Mouse (Mus musculus): ENCODE data around the gene Olfr699. TPM values are rescaled to one million over a fixed set of nuclear protein-coding genes. Genes with fewer than 3 reads are reported as not detected.

The Olfr699 gene
- total and polyA plus RNA-seq, 3 experiments: not detected

DNA sequence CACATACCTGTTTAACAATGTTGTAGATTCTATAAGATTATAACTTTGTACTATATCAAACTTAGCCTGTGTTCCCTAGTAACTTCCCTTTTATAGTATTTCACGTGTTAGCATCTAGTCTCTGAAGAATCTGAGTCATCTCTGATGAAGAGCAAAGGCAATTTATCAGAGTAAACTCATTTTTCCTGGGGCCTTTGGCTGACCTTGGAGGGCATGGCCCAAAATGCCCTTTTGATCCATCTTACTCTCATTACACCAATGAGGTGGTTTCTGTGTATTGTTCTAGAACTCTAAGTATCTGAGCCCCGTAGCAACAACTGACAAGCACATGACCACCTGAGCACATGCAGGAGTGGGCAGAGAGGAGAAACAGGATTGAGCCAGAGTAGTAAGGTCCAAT is 20.8 kb upstream of the Olfr699 start, which contains the start of gene Olfr701:
Olfr701 (plus strand) TSS at position 301 of the 400 bp plus-strand sequence.
- Histone ChIP-seq H3K27me3 (ENCODE audit: control insufficient read depth in 1 of 2, insufficient read depth in 2 of 2, low read length in 2 of 2) (no peaks in the 10 kb centered on the region), H3K27ac (ENCODE audit: control insufficient read depth, low read depth, low read length) (no peak within 1 kb of the TSS), H3K79me2 (ENCODE audit: control insufficient read depth, insufficient read depth, low read length, poor library complexity) (no peaks in the 10 kb centered on the region), H3K9me3 (replicated peaks; ENCODE audit: insufficient read depth, low read length) (no peaks in the 10 kb centered on the region), H3K4me3 (ENCODE audit: control insufficient read depth in 1 of 2, insufficient read depth in 1 of 2, low read depth in 2 of 2, low read length in 2 of 2) (no peak within 1 kb of the TSS), H3K36me3 (ENCODE audit: control insufficient read depth in 1 of 2, insufficient read depth in 2 of 2, low read length in 2 of 2) (no peaks in the 10 kb centered on the region), H3K4me1 (ENCODE audit: control insufficient read depth in 1 of 2, insufficient read depth in 2 of 2, low read length in 2 of 2) (no peaks in the 10 kb centered on the region), H3K9ac (ENCODE audit: control insufficient read depth, low read depth, low read length, poor library complexity, severe bottlenecking) (no peak within 1 kb of the TSS)
- TF ChIP-seq UBTF (IDR thresholded peaks at IDR 0.05; ENCODE audit: borderline replicate concordance, insufficient read depth, low read depth, low read length): no peak
- TF ChIP-seq TCF12 (IDR thresholded peaks at IDR 0.05; ENCODE audit: low read depth, low read length): no peak
- TF ChIP-seq ELF1 (IDR thresholded peaks at IDR 0.05; ENCODE audit: low read depth, low read length): no peak
- no peak for TF ChIP-seq GATA1 (IDR thresholded peaks at IDR 0.05; ENCODE audit: low read depth, low read length)
- no peak for TF ChIP-seq MAZ (IDR thresholded peaks at IDR 0.05; ENCODE audit: low read depth, low read length)
- no peak for TF ChIP-seq USF2 (IDR thresholded peaks at IDR 0.05; ENCODE audit: borderline replicate concordance in 1 of 2, insufficient read depth in 1 of 2, low read depth in 1 of 2, low read length in 2 of 2)
- TF ChIP-seq KAT2A (conservative IDR thresholded peaks at IDR 0.05; ENCODE audit: low read depth, low read length): no peak
- no peak for TF ChIP-seq NRF1 (IDR thresholded peaks at IDR 0.05; ENCODE audit: insufficient read depth, low read depth, low read length, poor library complexity, severe bottlenecking)
- no peak for DNase-seq (ENCODE audit: low read depth, low spot score)

GRCm38 (mm10) chr7:106808734-106809133 is 15.7 kb upstream of the Olfr699 start, which contains the start of gene Olfr700:
TSS of gene Olfr700 (minus strand) at chr7:106808834.
- no peak for DNase-seq (ENCODE audit: low read depth, low spot score)
- no peak within 1 kb of the TSS for H3K27ac ChIP-seq (ENCODE audit: control insufficient read depth, low read depth, low read length)
- no peak within 1 kb of the TSS for H3K9ac ChIP-seq (ENCODE audit: control insufficient read depth, low read depth, low read length, poor library complexity, severe bottlenecking)
- H3K9me3 ChIP-seq (replicated peaks; ENCODE audit: insufficient read depth, low read length): no peaks in the 10 kb centered on the region
- no peak for TF ChIP-seq USF1 (IDR thresholded peaks at IDR 0.05; ENCODE audit: low read depth, low read length)
- no peak for TF ChIP-seq MAX (IDR thresholded peaks at IDR 0.05; ENCODE audit: low read length)
- TF ChIP-seq RCOR1 (IDR thresholded peaks at IDR 0.05; ENCODE audit: low read depth, low read length): no peak
- TF ChIP-seq ELF1 (IDR thresholded peaks at IDR 0.05; ENCODE audit: low read depth, low read length): no peak
- TF ChIP-seq EP300 (IDR thresholded peaks at IDR 0.05; ENCODE audit: low read depth in 1 of 2, low read length in 2 of 2): no peak
- no peak for TF ChIP-seq NELFE (IDR thresholded peaks at IDR 0.05; ENCODE audit: low read depth, low read length)
- no peak for TF ChIP-seq POLR2AphosphoS2 (IDR thresholded peaks at IDR 0.05; ENCODE audit: low read length)
- no peak for TF ChIP-seq CTCF (IDR thresholded peaks at IDR 0.05 in 2 of 3, conservative IDR thresholded peaks at IDR 0.05 in 1 of 3; ENCODE audit: control insufficient read depth in 1 of 3, insufficient read depth in 1 of 3, low read depth in 2 of 3, low read length in 3 of 3, poor library complexity in 1 of 3, severe bottlenecking in 1 of 3)
- TF ChIP-seq ZKSCAN1 (IDR thresholded peaks at IDR 0.05; ENCODE audit: low read depth, low read length): no peak
- TF ChIP-seq CHD2 (IDR thresholded peaks at IDR 0.05; ENCODE audit: low read length): no peak
- no peak for TF ChIP-seq TBP (IDR thresholded peaks at IDR 0.05; ENCODE audit: low read depth, low read length)
- no peak for TF ChIP-seq BHLHE40 (IDR thresholded peaks at IDR 0.05; ENCODE audit: borderline replicate concordance, low read depth, low read length)
- TF ChIP-seq ETS1 (IDR thresholded peaks at IDR 0.05; ENCODE audit: low read depth, low read length): no peak
- no peak for TF ChIP-seq SIN3A (IDR thresholded peaks at IDR 0.05; ENCODE audit: low read length)
- H3K27me3 ChIP-seq (ENCODE audit: control insufficient read depth in 1 of 2, insufficient read depth in 2 of 2, low read length in 2 of 2): no peaks in the 10 kb centered on the region
- no peaks in the 10 kb centered on the region for H3K36me3 ChIP-seq (ENCODE audit: control insufficient read depth in 1 of 2, insufficient read depth in 2 of 2, low read length in 2 of 2)
- no peak within 1 kb of the TSS for H3K4me3 ChIP-seq (ENCODE audit: control insufficient read depth in 1 of 2, insufficient read depth in 1 of 2, low read depth in 2 of 2, low read length in 2 of 2)
- H3K4me1 ChIP-seq (ENCODE audit: control insufficient read depth in 1 of 2, insufficient read depth in 2 of 2, low read length in 2 of 2): no peaks in the 10 kb centered on the region
- no peaks in the 10 kb centered on the region for H3K79me2 ChIP-seq (ENCODE audit: control insufficient read depth, insufficient read depth, low read length, poor library complexity)

Measured in MEL (cell line).